Mouse (Mus musculus) erythroblast, embryonic 14.5 days (primary cell): ENCODE measurements around the gene Gng4. TPM values are rescaled to one million over a fixed set of nuclear protein-coding genes. Genes with fewer than 3 reads are reported as not detected.
"Not testable (repeated sequence)": the region's sequence is repeated elsewhere in the genome, so short reads cannot be mapped to it uniquely, and the experiment has no call there.

ENCODE experiments used
- H3K27me3 ChIP-seq: 2 replicates; pipeline ENCODE4 v1.6.1; 2012; ENCODE audit warnings: inconsistent platforms; ENCODE audit not compliant: control insufficient read depth
- H3K36me3 ChIP-seq: 2 replicates; pipeline ENCODE4 v1.6.1; 2012; ENCODE audit warnings: mild to moderate bottlenecking, inconsistent platforms; ENCODE audit not compliant: control insufficient read depth
- H3K4me1 ChIP-seq: 2 replicates; pipeline ENCODE4 v1.6.1; 2012; ENCODE audit warnings: inconsistent platforms; ENCODE audit not compliant: control insufficient read depth
- H3K4me3 ChIP-seq: replicated peaks from 2 replicates; pipeline ENCODE3; 2012; ENCODE audit warnings: moderate library complexity, mild to moderate bottlenecking, inconsistent platforms
- H3K9me3 ChIP-seq: 2 replicates; pipeline ENCODE4 v1.6.1; 2012; ENCODE audit warnings: low read length, inconsistent platforms, mixed read lengths; ENCODE audit not compliant: control insufficient read depth
- GATA1 ChIP-seq: IDR thresholded peaks from 2 replicates; pipeline ENCODE4 v1.6.1; 2012; ENCODE audit warnings: low read length, inconsistent platforms, mixed read lengths
- TAL1 ChIP-seq: IDR thresholded peaks from 3 replicates; pipeline ENCODE4 v1.6.1; 2012; ENCODE audit warnings: low read length, inconsistent platforms, mixed read lengths
- polyA plus RNA-seq: library from polyadenylated mRNA; stranded (reverse); fragments of >175 nt; gene quantifications from 2 replicates; pipeline ENCODE4 v1.2.3, GENCODE M21; 2012

The Gng4 gene
- polyA plus RNA-seq, 1 experiment = not detected

GRCm38 (mm10) chr13:13783296-13783695 lies 563 bp upstream of the Gng4 start:
- no peak for TF ChIP-seq GATA1
- no peak for TF ChIP-seq TAL1
- Histone ChIP-seq H3K4me3 (no peak overlapping the region), H3K36me3 (no peaks in the 10 kb centered on the region; the same call in 1 of the 2 replicates), H3K9me3 (no peaks in the 10 kb centered on the region), H3K4me1 (no peaks in the 10 kb centered on the region; the same call in 1 of the 2 replicates), H3K27me3 (peaks cover 41% of the 10 kb centered on the region)

DNA sequence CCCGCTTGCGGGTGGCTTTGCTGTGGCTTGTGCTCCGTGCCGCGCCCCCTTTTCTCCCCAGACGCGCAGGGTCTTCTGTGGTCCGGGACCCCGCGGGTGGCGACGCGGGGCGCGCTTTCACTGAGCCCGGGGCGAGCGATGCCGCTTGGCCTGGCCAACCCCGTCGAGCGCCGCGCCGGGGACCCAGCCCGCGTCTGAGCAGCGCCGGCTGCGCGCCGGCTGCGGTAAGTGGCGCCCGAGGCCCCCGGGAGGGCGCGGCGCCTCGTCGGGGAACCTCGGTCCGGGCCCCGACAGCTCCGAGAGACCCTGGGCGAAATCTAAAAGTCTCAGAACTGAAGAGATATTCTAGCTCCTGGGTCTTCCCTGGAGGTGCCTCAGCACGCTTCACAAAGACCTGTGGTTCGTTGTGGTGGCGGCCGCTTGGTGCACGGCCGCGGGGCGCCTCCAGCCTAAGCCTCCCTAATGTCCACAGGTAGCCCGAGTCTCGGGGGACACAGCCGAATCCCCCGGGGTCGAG lies 619 bp downstream of the Gng4 start:
- TF ChIP-seq GATA1 = no peak
- TF ChIP-seq TAL1 = no peak
- no peaks in the 10 kb centered on the region; the same call in 1 of the 2 replicates for H3K36me3 ChIP-seq
- H3K4me3 ChIP-seq = no peak overlapping the region
- no peaks in the 10 kb centered on the region; the same call in 1 of the 2 replicates for H3K4me1 ChIP-seq
- peaks cover 41% of the 10 kb centered on the region for H3K27me3 ChIP-seq
- H3K9me3 ChIP-seq = no peaks in the 10 kb centered on the region

DNA sequence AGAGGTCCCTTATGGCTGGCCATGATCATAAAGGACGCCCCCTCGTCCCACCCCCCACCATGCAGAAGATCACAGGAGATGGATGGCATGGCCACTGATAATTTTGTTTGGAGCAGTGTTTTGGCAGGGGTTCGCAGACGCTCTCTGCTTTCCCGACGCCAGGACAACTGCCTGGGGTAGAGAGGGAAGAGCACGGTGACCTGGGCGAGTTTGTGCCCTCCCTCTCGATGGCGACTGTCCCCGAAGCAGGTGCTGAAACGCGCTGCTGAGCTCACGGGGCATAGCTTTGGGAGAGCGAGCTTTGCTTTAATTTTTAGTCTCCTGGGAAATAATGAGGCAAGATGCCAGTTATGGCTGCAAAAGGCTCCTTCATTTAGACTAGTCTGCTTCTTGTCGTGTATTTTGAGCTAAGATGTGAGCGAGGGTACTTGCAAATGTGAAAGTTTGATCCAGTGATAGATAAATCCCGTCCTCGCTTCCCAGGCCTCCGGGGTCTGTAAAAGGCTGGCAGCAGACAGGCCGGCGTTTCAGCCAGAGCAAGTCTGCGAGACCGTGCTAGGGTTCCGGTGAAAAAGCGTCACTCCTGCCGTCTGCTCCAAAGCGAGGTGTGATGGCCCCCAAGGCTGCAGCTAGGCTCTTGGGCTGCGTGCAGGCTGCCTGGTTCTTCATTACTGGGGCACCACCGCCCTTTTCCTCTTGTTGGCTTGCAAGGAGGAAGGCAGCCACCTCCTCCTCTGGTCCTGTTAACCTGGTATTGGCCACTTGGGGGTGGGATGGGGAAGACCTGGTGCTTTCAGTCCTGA lies 1.3 kb downstream of the Gng4 start:
- no peaks in the 10 kb centered on the region; the same call in 1 of the 2 replicates for H3K4me1 ChIP-seq
- no peak overlapping the region for H3K4me3 ChIP-seq
- H3K36me3 ChIP-seq = no peaks in the 10 kb centered on the region
- H3K27me3 ChIP-seq = peaks cover 41% of the 10 kb centered on the region
- no peak for TF ChIP-seq GATA1
- no peak for TF ChIP-seq TAL1
- H3K9me3 ChIP-seq = no peaks in the 10 kb centered on the region

DNA sequence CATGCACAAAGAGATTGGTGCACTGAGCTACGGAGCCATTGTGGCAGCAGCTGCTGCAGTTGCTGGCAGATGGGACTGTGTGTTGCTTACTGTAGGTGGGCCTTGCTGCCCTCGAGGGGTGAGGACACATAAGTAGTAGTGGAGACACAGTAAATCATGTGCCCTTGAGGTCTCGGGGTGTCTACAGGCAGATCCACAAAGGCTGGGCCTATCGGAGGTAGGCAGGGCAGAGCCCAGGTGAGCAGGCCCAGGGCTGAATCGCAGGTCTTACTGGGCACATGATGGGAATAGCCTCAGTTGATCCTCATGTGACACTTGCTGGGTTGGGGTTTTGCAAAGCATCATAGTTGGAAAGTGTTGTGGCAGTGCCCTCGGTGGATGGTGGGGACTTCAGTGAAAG lies 3.1 kb downstream of the Gng4 start:
- Histone ChIP-seq H3K36me3 (no peaks in the 10 kb centered on the region), H3K4me1 (no peaks in the 10 kb centered on the region; the same call in 1 of the 2 replicates), H3K9me3 (no peaks in the 10 kb centered on the region), H3K4me3 (no peak overlapping the region), H3K27me3 (peaks cover 41% of the 10 kb centered on the region)
- TF ChIP-seq TAL1 = no peak
- no peak for TF ChIP-seq GATA1

DNA sequence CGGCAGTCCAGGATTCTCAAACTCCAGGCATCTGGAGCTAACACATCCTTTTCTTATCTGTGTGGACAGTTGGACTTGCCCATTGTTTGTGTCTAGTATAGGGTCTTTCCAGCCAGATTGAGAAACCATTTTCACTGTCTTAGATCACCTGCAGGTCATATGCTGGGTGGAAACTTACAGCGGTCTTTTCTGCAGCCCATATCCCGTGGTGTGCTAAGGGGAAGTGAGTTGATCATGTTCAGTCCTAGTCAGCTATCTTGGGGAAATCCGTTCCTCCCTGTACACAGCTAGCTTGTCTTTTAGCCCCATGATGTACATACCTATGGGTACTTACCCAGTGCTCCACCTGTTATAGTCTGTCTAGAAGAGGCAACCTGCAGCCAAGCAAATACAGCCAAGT lies 4.2 kb downstream of the Gng4 start:
- no peaks in the 10 kb centered on the region for H3K36me3 ChIP-seq
- H3K9me3 ChIP-seq = no peaks in the 10 kb centered on the region
- peaks cover 36% of the 10 kb centered on the region for H3K27me3 ChIP-seq
- H3K4me3 ChIP-seq = no peak overlapping the region
- no peaks in the 10 kb centered on the region; the same call in 1 of the 2 replicates for H3K4me1 ChIP-seq
- TF ChIP-seq GATA1 = no peak
- TF ChIP-seq TAL1 = no peak

DNA sequence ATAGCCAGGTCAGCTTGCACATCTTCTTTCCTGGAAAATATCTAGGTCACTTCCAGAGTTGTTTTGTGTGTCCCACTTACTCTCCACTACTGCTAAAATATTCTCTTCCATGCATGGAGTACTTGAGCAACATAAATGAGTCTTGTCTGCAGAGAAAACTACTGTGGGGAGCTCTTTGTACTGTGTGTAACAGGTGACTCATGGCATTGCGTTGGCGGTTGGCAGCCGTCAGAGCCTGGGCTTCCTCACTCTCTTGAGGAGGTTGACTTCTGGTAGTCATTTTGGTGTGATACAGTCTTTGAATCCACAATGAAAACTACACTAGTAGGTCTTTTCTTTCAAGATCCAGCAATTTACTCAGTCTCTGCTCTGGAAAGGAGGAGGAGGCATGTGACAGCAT lies 8.1 kb downstream of the Gng4 start:
- no peaks in the 10 kb centered on the region for H3K9me3 ChIP-seq
- no peak overlapping the region for H3K4me3 ChIP-seq
- peaks cover under 1% of the 10 kb centered on the region; the same call in 1 of the 2 replicates for H3K27me3 ChIP-seq
- H3K36me3 ChIP-seq = no peaks in the 10 kb centered on the region
- TF ChIP-seq TAL1 (no peak), GATA1 (no peak)
- H3K4me1 ChIP-seq = no peaks in the 10 kb centered on the region

- Histone ChIP-seq H3K9me3 (no peaks in the 10 kb centered on the region), H3K4me3 (no peak overlapping the region), H3K4me1 (no peaks in the 10 kb centered on the region), H3K27me3 (no peaks in the 10 kb centered on the region), H3K36me3 (no peaks in the 10 kb centered on the region)
- TF ChIP-seq GATA1 (no peak), TAL1 (no peak)
Measured at GRCm38 (mm10) chr13:13795166-13795832, 11.4 kb downstream of the Gng4 start.

DNA sequence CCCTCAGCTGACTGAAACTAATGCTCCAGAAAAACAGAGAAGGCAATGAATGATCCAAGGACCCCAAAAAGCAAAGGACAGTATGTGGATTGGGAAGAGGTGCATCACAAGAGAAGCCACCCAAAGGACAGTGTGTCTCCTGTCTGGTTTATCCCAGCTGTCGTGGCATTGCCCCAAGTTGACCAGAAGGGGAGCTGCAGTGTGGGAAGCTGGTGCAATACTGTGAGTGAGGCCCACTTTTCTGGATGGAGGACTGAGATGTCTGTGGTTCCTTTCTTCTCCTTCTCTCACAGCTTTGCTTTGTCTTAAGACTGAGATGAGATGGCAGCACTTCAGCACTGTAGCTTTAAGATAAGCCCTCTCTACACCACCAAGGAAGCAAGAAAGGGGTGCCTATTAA lies 12.2 kb downstream of the Gng4 start:
- Histone ChIP-seq H3K4me1 (no peaks in the 10 kb centered on the region), H3K9me3 (no peaks in the 10 kb centered on the region), H3K4me3 (no peak overlapping the region), H3K27me3 (no peaks in the 10 kb centered on the region), H3K36me3 (no peaks in the 10 kb centered on the region)
- TF ChIP-seq TAL1 (no peak), GATA1 (no peak)

GRCm38 (mm10) chr13:13797816-13798215 lies 14.0 kb downstream of the Gng4 start:
- H3K27me3 ChIP-seq, H3K36me3 ChIP-seq, H3K4me3 ChIP-seq, H3K4me1 ChIP-seq, H3K9me3 ChIP-seq: not testable (repeated sequence)
